Mouse (Mus musculus): ENCODE results near the gene Olfr1491. TPM values are rescaled to one million over a fixed set of nuclear protein-coding genes. Genes with fewer than 3 reads are reported as not detected.

The Olfr1491 gene
- total RNA-seq (2023; ENCODE audit: inconsistent age) = not detected in 4 replicates

DNA sequence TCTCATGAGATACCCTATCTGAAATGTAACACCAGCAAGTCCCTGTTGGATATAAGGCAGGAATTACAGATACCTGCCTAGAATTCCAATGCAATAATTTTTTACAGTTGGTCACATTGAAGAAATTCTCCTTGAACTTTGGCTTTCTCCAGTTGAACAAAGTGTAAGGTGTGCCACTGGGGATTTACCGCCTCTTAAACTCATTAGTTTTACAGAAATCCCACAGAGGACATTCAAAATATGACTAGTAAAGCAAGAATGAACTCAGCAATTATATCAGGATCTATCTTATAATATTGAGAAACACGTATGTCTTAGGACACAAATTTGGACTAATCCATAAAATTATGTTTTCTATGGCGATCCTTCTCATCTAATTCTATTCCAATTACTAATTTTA is at the start of gene Olfr1491:
TSS of gene Olfr1491 (plus strand) at position 301 of the 400 bp plus-strand sequence.

GRCm38 (mm10) chr19:13650791-13651190 is 46.3 kb upstream of the Olfr1491 start, which contains the start of gene Olfr1490:
Gene Olfr1490 (plus strand): TSS chr19:13651091.

DNA sequence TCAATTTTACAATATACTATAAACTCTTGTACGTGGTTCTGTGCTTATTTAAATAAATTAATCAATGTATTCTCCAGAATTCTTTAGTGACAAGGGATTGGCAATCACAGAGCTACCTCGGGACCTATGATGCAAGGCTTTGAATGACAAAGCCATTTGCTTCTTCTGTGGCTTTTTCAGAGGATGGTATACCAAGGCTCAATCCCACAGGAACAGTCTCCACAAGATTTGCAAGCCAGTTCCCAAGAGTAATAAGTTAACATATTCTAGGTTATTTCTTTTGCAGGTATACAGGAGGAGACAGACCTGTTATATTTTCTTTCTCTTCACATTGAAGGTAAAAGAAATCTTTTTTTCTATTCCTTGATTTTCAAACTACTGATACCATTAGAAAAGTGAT is 25.9 kb downstream of the Olfr1491 start, which contains the start of gene Olfr1493-ps1:
TSS of gene Olfr1493-ps1 (plus strand) at position 301 of the 400 bp plus-strand sequence.

DNA sequence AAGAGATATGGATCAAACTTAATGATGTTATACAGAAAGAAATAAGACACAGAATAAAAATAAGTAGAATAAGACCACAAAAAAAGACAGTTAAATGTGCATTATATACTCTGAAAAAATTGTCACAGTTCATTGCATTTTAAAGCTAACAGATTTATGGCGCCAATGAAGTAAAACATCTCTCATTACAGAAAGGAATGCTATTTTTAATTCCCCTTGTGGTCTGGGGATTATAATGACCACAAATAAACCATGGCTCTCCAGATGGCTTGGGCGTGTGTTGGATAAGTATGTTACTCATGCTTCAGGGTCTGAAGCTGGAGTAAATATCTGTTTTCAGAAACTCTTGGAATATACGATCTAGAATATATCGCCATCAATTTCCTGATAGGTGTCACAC is 42.4 kb downstream of the Olfr1491 start, which contains the start of gene Olfr1494:
TSS of gene Olfr1494 (plus strand) at position 301 of the 400 bp plus-strand sequence.

Other genes with a start within 250 kb of the Olfr1491 start
- gene Olfr1472, start 241.2 kb upstream of the Olfr1491 start, total RNA-seq (2023; ENCODE audit: inconsistent age) = not detected in 4 replicates
- gene Olfr1474, start 227.7 kb upstream of the Olfr1491 start, total RNA-seq (2023; ENCODE audit: inconsistent age) = not detected in 4 replicates
- not detected in 4 replicates for gene Olfr1475, start 217.1 kb upstream of the Olfr1491 start, total RNA-seq (2023; ENCODE audit: inconsistent age)
- gene Olfr1477, start 196.7 kb upstream of the Olfr1491 start, total RNA-seq (2023; ENCODE audit: inconsistent age) = not detected in 4 replicates
- not detected in 4 replicates for gene Olfr1480, start 169.4 kb upstream of the Olfr1491 start, total RNA-seq (2023; ENCODE audit: inconsistent age)
- gene Olfr1484, start 113.8 kb upstream of the Olfr1491 start, total RNA-seq (2023; ENCODE audit: inconsistent age) = not detected in 4 replicates
- gene Olfr1487, start 79.9 kb upstream of the Olfr1491 start, total RNA-seq (2023; ENCODE audit: inconsistent age) = not detected in 4 replicates
- gene Olfr1489, start 65.6 kb upstream of the Olfr1491 start, total RNA-seq (2023; ENCODE audit: inconsistent age) = not detected in 4 replicates
- gene Olfr1490, start 46.2 kb upstream of the Olfr1491 start, total RNA-seq (2023; ENCODE audit: inconsistent age) = not detected in 4 replicates
- not detected in 4 replicates for gene Olfr1493-ps1, start 26.0 kb downstream of the Olfr1491 start, total RNA-seq (2023; ENCODE audit: inconsistent age)
- gene Olfr1494, start 42.5 kb downstream of the Olfr1491 start, total RNA-seq (2023; ENCODE audit: inconsistent age) = not detected in 4 replicates
- gene Olfr1495, start 67.3 kb downstream of the Olfr1491 start, total RNA-seq (2023; ENCODE audit: inconsistent age) = not detected in 4 replicates
- not detected in 4 replicates for gene Olfr1496, start 80.6 kb downstream of the Olfr1491 start, total RNA-seq (2023; ENCODE audit: inconsistent age)
- not detected in 4 replicates for gene Olfr1497, start 100.9 kb downstream of the Olfr1491 start, total RNA-seq (2023; ENCODE audit: inconsistent age)
- gene Olfr1499, start 122.2 kb downstream of the Olfr1491 start, total RNA-seq (2023; ENCODE audit: inconsistent age) = not detected in 4 replicates
- gene Olfr1500, start 133.2 kb downstream of the Olfr1491 start, total RNA-seq (2023; ENCODE audit: inconsistent age) = not detected in 4 replicates
- gene Olfr1501, start 153.4 kb downstream of the Olfr1491 start, total RNA-seq (2023; ENCODE audit: inconsistent age) = not detected in 4 replicates
- not detected in 4 replicates for gene Olfr1502, start 164.5 kb downstream of the Olfr1491 start, total RNA-seq (2023; ENCODE audit: inconsistent age)
- not detected in 4 replicates for gene Olfr1504, start 200.7 kb downstream of the Olfr1491 start, total RNA-seq (2023; ENCODE audit: inconsistent age)
- gene Olfr1505, start 216.3 kb downstream of the Olfr1491 start, total RNA-seq (2023; ENCODE audit: inconsistent age) = not detected in 4 replicates

All from B cell, adult (primary cell).